Mouse (Mus musculus) liver, adult 2 months (tissue): Measurements from ENCODE around the gene Stk10.

Experiments
- CTCF ChIP-seq: fragments of 200-500 bp; IDR thresholded peaks from 2 replicates; pipeline ENCODE4 v1.5.1; 2011; ENCODE audit warnings: low read depth, low read length, control low read depth
- POLR2A ChIP-seq: fragments of 200-500 bp; IDR thresholded peaks from 2 replicates; pipeline ENCODE4 v1.6.1; 2011; ENCODE audit warnings: low read length, control low read depth; ENCODE audit not compliant: insufficient read depth; ENCODE audit errors: extremely low read depth

DNA sequence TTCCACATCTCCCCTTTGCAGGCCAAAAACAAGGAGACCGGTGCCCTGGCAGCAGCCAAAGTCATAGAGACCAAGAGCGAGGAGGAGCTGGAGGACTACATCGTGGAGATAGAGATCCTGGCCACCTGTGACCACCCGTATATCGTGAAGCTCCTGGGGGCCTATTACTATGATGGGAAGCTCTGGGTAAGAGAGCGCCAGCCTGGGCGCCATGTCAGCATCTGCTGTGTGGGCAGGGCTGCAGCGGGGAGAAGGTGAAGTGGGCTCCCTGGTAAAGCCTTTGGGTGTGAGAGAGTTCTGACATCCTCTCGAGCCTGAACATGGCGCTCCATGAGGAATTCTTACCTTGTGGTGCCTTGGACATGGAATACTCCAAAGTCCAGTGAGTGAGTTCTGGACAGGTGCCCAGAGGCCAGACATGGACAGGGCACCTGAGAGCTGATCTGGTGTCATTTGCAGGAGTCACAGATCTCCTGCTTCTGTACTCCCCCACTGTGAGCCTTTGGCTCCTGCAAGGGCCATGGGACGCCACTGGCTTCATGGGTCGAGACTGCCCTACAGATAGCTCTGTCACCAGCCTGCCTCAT, 22.1 kb downstream of the Stk10 start:
- TF ChIP-seq CTCF (no peak), POLR2A (no peak)
